ENCODE assay signal across 12 mouse cellular contexts in genomic region chr5:92729221-92729620, GRCm38 (mm10).
"Had no signal": no experiment of that assay in that cellular context is flagged by ENCODE, and none has a peak within 500 bp of the region (broad histone marks: within the 10 kb centered on the region; RNA-seq: fewer than 3 reads in every experiment).

No protein-coding gene starts in this region.

- H3K27ac ChIP-seq: kidney, embryonic 15.5 days; layer of hippocampus, adult 2 months; limb, embryonic 13.5 days; liver, embryonic 15.5 days; midbrain, embryonic 13.5 days had no signal

- H3K4me1 ChIP-seq: midbrain, embryonic 13.5 days had no signal

- H3K9me3 ChIP-seq: kidney, embryonic 15.5 days; limb, embryonic 13.5 days; liver, embryonic 15.5 days; midbrain, embryonic 13.5 days had no signal

- H3K9ac ChIP-seq: kidney, embryonic 15.5 days; limb, embryonic 13.5 days; liver, embryonic 15.5 days; midbrain, embryonic 13.5 days had no signal

- H3K27me3 ChIP-seq: kidney, embryonic 15.5 days; limb, embryonic 13.5 days; liver, embryonic 15.5 days; midbrain, embryonic 13.5 days had no signal

- ATAC-seq: lung, postnatal 0 days had no signal

- H3K4me3 ChIP-seq: kidney, embryonic 15.5 days; layer of hippocampus, adult 2 months; limb, embryonic 13.5 days; liver, embryonic 15.5 days; midbrain, embryonic 13.5 days had no signal

- DNase-seq: left cerebral cortex, postnatal 4 days; lung, adult 2 months; lung, postnatal 36 days; spleen, adult 18-20 months; thymus, adult 2 months; thymus, postnatal 25 days had no signal

- H3K36me3 ChIP-seq: kidney, embryonic 15.5 days; limb, embryonic 13.5 days; liver, embryonic 15.5 days; midbrain, embryonic 13.5 days had no signal

- H3K4me2 ChIP-seq: kidney, embryonic 15.5 days; limb, embryonic 13.5 days; liver, embryonic 15.5 days; midbrain, embryonic 13.5 days had no signal
